Comparison of ENCODE assay signal across 18 mouse cellular contexts in the genomic region with DNA sequence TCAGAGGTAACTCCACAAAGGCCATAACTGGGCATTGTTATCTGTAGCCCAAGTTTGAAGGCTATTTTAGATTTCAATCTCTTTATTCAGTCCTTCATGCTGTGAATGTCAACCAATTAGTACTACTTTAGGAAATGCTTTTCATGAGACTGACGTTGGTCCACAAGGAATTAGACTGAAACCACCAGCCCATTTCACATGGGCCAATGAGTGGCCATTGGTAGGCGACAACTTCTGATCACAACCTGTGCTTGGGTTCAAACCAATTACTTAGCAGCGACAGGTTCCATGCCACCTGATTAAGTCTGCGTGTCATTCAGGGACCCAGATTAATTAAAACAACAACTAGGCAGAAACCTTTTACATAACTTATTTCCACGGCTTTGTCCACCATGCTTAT.
"Had no signal": no experiment of that assay in that cellular context is flagged by ENCODE, and none has a peak within 500 bp of the region (broad histone marks: within the 10 kb centered on the region; RNA-seq: fewer than 3 reads in every experiment).

No protein-coding gene starts in this region.

- H3K4me3 ChIP-seq: kidney, embryonic 15.5 days; limb, embryonic 12.5 days; limb, embryonic 15.5 days; midbrain, embryonic 12.5 days; midbrain, embryonic 15.5 days; neural tube, embryonic 12.5 days; neural tube, embryonic 15.5 days had no signal

- H3K9me3 ChIP-seq: kidney, embryonic 15.5 days; limb, embryonic 12.5 days; limb, embryonic 15.5 days; midbrain, embryonic 12.5 days; midbrain, embryonic 15.5 days; neural tube, embryonic 12.5 days; neural tube, embryonic 15.5 days had no signal

- H3K4me1 ChIP-seq: kidney, embryonic 15.5 days; limb, embryonic 12.5 days; limb, embryonic 15.5 days; midbrain, embryonic 15.5 days; neural tube, embryonic 12.5 days had no signal

- ATAC-seq: liver, postnatal 0 days; lung, postnatal 0 days; midbrain, embryonic 15.5 days had no signal

- H3K27me3 ChIP-seq: kidney, embryonic 15.5 days; limb, embryonic 12.5 days; limb, embryonic 15.5 days; midbrain, embryonic 12.5 days; midbrain, embryonic 15.5 days; neural tube, embryonic 12.5 days; neural tube, embryonic 15.5 days had no signal

- H3K27ac ChIP-seq: kidney, embryonic 15.5 days; limb, embryonic 12.5 days; limb, embryonic 15.5 days; liver, embryonic 14.5 days; macrophage; midbrain, embryonic 12.5 days; midbrain, embryonic 15.5 days; neural tube, embryonic 12.5 days had no signal

- H3K9ac ChIP-seq: kidney, embryonic 15.5 days; limb, embryonic 12.5 days; limb, embryonic 15.5 days; liver, embryonic 14.5 days; liver, postnatal 0 days; lung, embryonic 14.5 days; midbrain, embryonic 12.5 days; midbrain, embryonic 15.5 days; neural tube, embryonic 12.5 days; neural tube, embryonic 15.5 days had no signal

- H3K4me2 ChIP-seq: kidney, embryonic 15.5 days; limb, embryonic 12.5 days; limb, embryonic 15.5 days; liver, embryonic 11.5 days; lung, embryonic 14.5 days; midbrain, embryonic 12.5 days; midbrain, embryonic 15.5 days; neural tube, embryonic 12.5 days; neural tube, embryonic 15.5 days had no signal

- H3K36me3 ChIP-seq: kidney, embryonic 15.5 days; limb, embryonic 12.5 days; limb, embryonic 15.5 days; midbrain, embryonic 12.5 days; midbrain, embryonic 15.5 days; neural tube, embryonic 12.5 days; neural tube, embryonic 15.5 days had no signal

- DNase-seq: kidney, postnatal 10 days; kidney, postnatal 36 days; left cerebral cortex, postnatal 4 days; liver, postnatal 0 days; lung, embryonic 14.5 days; thymus, adult 18-20 months; thymus, postnatal 36 days had no signal
